Mouse (Mus musculus) kidney, postnatal 0 days (tissue): ENCODE measurements at regions not wholly inside any gene's neighbourhood (a gene's known extent, or its start where the extent isn't known, plus 50 kb on each side); places are given as distances from the start of the nearest gene placed in this dataset.

Source experiments
- ATAC-seq: fragments of 200-750 bp; cut with Nextera tagmentation; replicated peaks from 2 replicates; pipeline ENCODE4 v1.8.0; 2017; ENCODE audit warnings: low read depth, moderate number of reproducible peaks, moderate TSS enrichment, moderate library complexity; ENCODE audit not compliant: low FRiP score
- DNase-seq: peaks from one replicate; pipeline ENCODE4 v3.0.0-alpha.2; 2016; ENCODE audit warnings: low spot score
- H3K27ac ChIP-seq: fragments of 300-500 bp; sonication (generic); 2 replicates; pipeline ENCODE4 v1.5.1; 2014; ENCODE audit warnings: mild to moderate bottlenecking
- H3K27me3 ChIP-seq: fragments of 300-500 bp; sonication (generic); 2 replicates; pipeline ENCODE4 v1.6.1; 2014; ENCODE audit warnings: low read length, mixed read lengths; ENCODE audit not compliant: insufficient read depth
- H3K36me3 ChIP-seq: fragments of 300-500 bp; sonication (generic); 2 replicates; pipeline ENCODE4 v1.6.1; 2014; ENCODE audit warnings: low read length, mixed read lengths; ENCODE audit not compliant: insufficient read depth
- H3K4me1 ChIP-seq: fragments of 300-500 bp; sonication (generic); replicated peaks from 2 replicates; pipeline ENCODE4 v1.6.1; 2014; ENCODE audit warnings: antibody characterized with exemption, low read length, mixed read lengths; ENCODE audit not compliant: insufficient read depth
- H3K4me2 ChIP-seq: fragments of 300-500 bp; sonication (generic); 2 replicates; pipeline ENCODE4 v1.6.1; 2014; ENCODE audit warnings: mild to moderate bottlenecking, low read length, moderate library complexity, mixed read lengths
- H3K4me3 ChIP-seq: fragments of 300-500 bp; sonication (generic); replicated peaks from 2 replicates; pipeline ENCODE4 v1.5.1; 2014; ENCODE audit warnings: low read depth, low read length
- H3K9ac ChIP-seq: fragments of 300-500 bp; sonication (generic); 2 replicates; pipeline ENCODE4 v1.6.1; 2014; ENCODE audit warnings: low read depth, low read length
- H3K9me3 ChIP-seq: fragments of 300-500 bp; sonication (generic); replicated peaks from 2 replicates; pipeline ENCODE4 v1.6.1; 2016; ENCODE audit warnings: low read length, inconsistent platforms, mixed read lengths
- CTCF ChIP-seq: IDR thresholded peaks from 2 replicates; pipeline ENCODE4 v1.5.1; 2016; ENCODE audit warnings: antibody characterized with exemption, low read depth, mild to moderate bottlenecking, moderate library complexity
- WGBS: fragments of 180-500 bp; shearing (Covaris S2); extraction: QIAGEN DNeasy Blood & Tissue Kit; methylation state at CpG from one replicate; pipeline ENCODE4 v1.1.7; 2014; 5-methylcytosine and 5-hydroxymethylcytosine counted together

DNA sequence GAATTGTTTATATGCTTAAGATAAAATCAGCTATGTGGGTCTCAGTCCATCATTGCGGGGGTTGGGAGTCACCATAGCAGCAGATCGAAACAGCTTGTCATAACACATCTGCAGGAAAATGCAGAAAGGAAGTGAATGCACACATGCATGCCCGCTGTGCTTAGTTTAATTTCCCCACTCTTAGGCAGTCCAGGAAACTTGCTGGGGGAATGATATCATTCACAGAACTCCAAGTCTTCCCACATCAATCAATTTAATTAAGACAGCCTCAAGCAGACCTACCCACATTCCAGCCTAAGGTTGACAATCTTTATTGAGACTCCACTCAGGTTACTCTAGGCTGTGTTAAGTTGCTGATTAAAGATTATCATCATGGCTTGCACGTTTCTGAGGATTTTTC, 700.2 kb downstream of the Iqcm start:
- H3K27me3 ChIP-seq = no peaks in the 10 kb centered on the region
- TF ChIP-seq CTCF = no peak
- H3K27ac ChIP-seq = no peak overlapping the region
- no peaks in the 10 kb centered on the region for H3K36me3 ChIP-seq
- WGBS = 25% methylated on average over 4 of the region's 4 CpGs
- H3K4me2 ChIP-seq = no peak overlapping the region
- ATAC-seq (no peak), DNase-seq (peak; percentile 18)
- no peak overlapping the region for H3K9ac ChIP-seq
- no peaks in the 10 kb centered on the region for H3K4me1 ChIP-seq
- H3K9me3 ChIP-seq = no peaks in the 10 kb centered on the region
- H3K4me3 ChIP-seq = no peak overlapping the region

DNA sequence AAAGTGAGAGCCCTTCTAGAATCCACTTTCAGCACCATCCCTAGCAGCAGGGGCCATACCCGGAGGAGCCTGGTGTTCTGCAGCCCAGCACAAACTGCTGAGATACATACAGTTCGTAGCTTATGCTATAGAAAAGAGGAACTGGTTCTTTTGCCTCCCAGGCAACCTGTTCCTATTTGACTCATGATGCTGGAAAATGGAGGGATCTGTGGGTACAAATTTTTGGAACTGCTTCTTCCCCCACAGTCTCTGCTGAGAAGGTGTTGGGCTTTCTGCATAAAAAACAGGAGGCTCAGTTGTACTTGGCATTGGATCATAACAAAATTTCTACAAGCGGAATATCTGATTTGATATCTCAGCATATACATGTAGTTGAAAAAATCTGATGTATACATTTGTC, 716.7 kb upstream of the Nr3c2 start:
- no peak overlapping the region for H3K27ac ChIP-seq
- H3K9ac ChIP-seq = no peak overlapping the region
- H3K9me3 ChIP-seq = no peaks in the 10 kb centered on the region
- TF ChIP-seq CTCF = no peak
- ATAC-seq (no peak), DNase-seq (no peak)
- H3K4me1 ChIP-seq = no peaks in the 10 kb centered on the region
- no peaks in the 10 kb centered on the region for H3K27me3 ChIP-seq
- WGBS = 83% methylated on average over 3 of the region's 3 CpGs
- H3K4me3 ChIP-seq = no peak overlapping the region
- no peak overlapping the region for H3K4me2 ChIP-seq
- H3K36me3 ChIP-seq = no peaks in the 10 kb centered on the region

DNA sequence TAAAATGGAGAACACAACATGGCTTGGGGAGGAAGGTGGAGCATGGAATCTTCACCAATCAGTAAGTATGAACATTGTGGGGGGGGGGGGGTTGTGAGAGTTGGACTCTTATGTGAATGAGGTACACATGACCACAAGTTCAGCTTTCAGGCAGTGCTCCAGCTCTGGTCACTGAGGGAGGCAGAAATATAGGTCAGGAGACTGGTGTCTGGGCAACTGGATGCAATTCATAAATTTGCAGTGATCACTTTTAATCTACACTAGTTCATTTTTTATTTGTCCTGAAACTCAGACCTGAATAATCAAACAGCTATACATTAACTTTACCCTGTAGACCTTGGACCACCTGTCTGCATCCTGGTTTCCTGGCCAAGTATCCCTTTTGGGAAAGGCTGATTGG, 715.4 kb upstream of the Nr3c2 start:
- H3K9me3 ChIP-seq = no peaks in the 10 kb centered on the region
- H3K27me3 ChIP-seq = no peaks in the 10 kb centered on the region
- H3K27ac ChIP-seq = no peak overlapping the region
- no peak overlapping the region for H3K4me3 ChIP-seq
- no peak for DNase-seq
- H3K4me2 ChIP-seq = no peak overlapping the region
- no peak for TF ChIP-seq CTCF
- ATAC-seq = no peak
- H3K4me1 ChIP-seq = no peaks in the 10 kb centered on the region
- H3K9ac ChIP-seq = no peak overlapping the region
- H3K36me3 ChIP-seq = no peaks in the 10 kb centered on the region

DNA sequence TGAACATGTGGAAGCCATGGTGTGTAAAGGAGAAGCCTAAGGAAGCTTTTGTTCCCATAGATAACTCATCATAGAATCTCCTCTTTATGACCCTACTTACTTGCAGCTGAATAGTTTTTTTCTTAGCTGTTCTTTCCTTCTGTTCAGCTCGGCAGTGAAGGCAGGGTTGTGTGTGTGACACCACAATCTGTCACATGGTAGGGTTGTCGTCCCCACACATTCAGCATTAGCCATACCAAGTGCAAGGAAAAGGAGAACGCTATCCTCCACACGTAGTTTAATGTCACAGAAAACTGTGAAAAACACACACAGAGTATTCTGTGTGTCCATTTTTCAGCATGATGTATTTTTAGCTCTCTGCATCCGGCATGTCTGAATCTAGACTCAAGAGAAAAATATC, 711.9 kb upstream of the Nr3c2 start:
- no peak overlapping the region for H3K4me3 ChIP-seq
- ATAC-seq (no peak), DNase-seq (no peak)
- H3K4me1 ChIP-seq = no peaks in the 10 kb centered on the region
- H3K9me3 ChIP-seq = no peaks in the 10 kb centered on the region
- 81% methylated on average over 5 of the region's 5 CpGs for WGBS
- no peak overlapping the region for H3K9ac ChIP-seq
- H3K27ac ChIP-seq = no peak overlapping the region
- TF ChIP-seq CTCF = no peak
- H3K36me3 ChIP-seq = no peaks in the 10 kb centered on the region
- no peak overlapping the region for H3K4me2 ChIP-seq
- no peaks in the 10 kb centered on the region for H3K27me3 ChIP-seq

DNA sequence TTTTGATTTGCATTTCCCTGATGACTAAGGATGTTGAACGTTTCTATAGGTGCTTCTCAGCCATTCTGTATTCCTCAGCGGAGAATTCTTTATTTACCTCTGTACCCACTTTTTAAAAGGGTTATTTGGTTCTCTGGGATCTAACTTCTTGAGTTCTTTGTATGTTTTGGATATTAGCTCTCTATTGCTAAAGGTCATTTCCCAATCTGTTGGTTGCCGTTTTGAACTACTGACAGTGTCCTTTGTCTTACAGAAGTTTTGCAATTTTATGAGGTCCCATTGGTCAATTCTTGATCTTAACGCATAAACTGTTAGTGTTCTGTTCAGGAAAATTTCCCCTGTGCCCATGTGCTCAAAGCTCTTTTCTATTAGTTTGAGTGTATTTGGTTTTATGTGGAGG, 687.4 kb upstream of the Nr3c2 start:
- DNase-seq (no peak), ATAC-seq (no peak)
- no peak overlapping the region for H3K27ac ChIP-seq
- no peaks in the 10 kb centered on the region for H3K9me3 ChIP-seq
- H3K4me3 ChIP-seq = no peak overlapping the region
- H3K9ac ChIP-seq = no peak overlapping the region
- H3K36me3 ChIP-seq = no peaks in the 10 kb centered on the region
- no peak overlapping the region for H3K4me2 ChIP-seq
- H3K27me3 ChIP-seq = no peaks in the 10 kb centered on the region
- TF ChIP-seq CTCF = no peak
- H3K4me1 ChIP-seq = no peaks in the 10 kb centered on the region
- 82% methylated on average over 4 of the region's 4 CpGs for WGBS

DNA sequence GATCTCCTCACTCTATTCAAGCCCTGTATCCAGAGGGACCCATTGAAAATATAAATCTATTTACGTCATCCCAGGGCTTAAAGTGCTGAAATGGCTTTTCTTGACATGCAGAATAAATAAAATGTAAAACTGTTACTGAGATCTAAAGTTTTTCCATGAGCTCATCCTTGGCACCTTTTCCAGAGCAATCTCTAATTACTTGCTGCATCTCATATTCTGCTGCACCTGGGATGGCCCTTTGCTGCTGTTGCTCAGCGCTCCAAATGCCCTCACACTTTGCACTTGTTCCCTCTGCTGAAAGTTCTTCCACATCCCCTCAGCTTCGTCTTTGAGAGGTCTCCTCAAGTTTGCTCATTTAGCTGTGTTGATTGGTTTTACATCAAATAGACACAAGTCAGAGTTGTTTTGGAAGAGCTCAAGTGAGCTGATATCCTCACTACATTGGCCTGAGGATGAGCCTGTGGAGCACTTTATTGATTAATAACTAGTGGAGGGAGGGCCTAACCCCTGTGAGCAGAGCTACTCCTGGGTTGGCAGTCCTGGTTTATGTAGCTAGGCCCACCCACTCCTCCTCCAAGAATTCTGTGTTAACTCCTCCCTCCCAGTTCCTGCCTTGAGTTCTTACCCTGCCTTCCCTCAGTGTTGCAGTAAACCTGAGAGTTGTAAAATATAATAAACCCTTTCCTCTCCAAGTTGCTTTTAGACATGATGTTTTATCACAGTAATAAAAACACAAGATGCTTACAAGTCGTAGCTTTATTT, 681.2 kb upstream of the Nr3c2 start:
- no peak overlapping the region for H3K4me3 ChIP-seq
- 59% methylated on average over 4 of the region's 4 CpGs for WGBS
- no peak overlapping the region for H3K27ac ChIP-seq
- no peak overlapping the region for H3K4me2 ChIP-seq
- no peak for TF ChIP-seq CTCF
- H3K36me3 ChIP-seq = no peaks in the 10 kb centered on the region
- no peak overlapping the region for H3K9ac ChIP-seq
- DNase-seq = no peak
- no peaks in the 10 kb centered on the region for H3K9me3 ChIP-seq
- no peaks in the 10 kb centered on the region for H3K27me3 ChIP-seq
- no peaks in the 10 kb centered on the region for H3K4me1 ChIP-seq
- no peak for ATAC-seq

DNA sequence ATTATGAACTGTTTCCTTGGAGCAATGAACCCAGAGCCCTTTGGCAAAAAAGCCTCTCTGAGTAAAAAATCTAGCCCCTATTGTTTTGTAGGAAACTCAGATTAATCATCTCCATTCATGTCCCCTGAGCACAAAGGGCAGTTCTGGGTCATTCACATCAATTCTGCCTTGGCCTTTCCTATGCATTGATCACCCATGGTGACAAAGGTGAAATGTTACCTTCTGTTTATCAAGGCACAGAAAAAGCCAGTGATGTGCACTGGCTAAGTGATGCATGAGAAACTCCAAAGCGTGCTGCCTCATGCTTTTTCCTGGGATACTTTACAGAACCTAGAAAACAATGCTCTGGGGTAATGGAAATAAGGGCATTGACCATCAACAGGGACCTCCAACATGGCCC, 668.4 kb upstream of the Nr3c2 start:
- Histone ChIP-seq H3K4me3 (no peak overlapping the region), H3K9me3 (no peaks in the 10 kb centered on the region), H3K27me3 (no peaks in the 10 kb centered on the region), H3K9ac (no peak overlapping the region), H3K36me3 (no peaks in the 10 kb centered on the region), H3K4me2 (no peak overlapping the region), H3K4me1 (no peaks in the 10 kb centered on the region), H3K27ac (no peak overlapping the region)
- DNase-seq (no peak), ATAC-seq (no peak)
- TF ChIP-seq CTCF = no peak
- WGBS = 54% methylated on average over 1 of the region's 1 CpGs
